Comparison of ENCODE assay signal across 9 mouse cellular contexts in the genomic region with DNA sequence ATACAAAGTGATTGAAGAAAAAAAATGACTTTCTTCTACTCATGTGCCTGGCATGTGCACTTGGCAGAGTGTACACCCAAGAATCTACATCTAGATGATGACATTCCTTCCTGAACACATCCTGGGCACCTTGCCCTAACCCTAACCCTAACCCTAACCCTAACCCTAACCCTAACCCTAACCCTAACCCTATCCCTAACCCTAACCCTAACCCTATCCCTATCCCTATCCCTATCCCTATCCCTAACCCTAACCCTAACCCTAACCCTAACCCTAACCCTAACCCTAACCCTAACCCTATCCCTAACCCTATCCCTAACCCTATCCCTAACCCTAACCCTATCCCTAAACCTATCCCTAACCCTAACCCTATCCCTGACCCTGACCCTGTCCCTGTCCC. TPM values are rescaled to one million over a fixed set of nuclear protein-coding genes. Genes with fewer than 3 reads are reported as not detected.
DNase-seq lines count a peak whose midpoint lies in the region; ATAC-seq and TF ChIP-seq lines count a peak whose summit lies in the region.
"Not testable (repeated sequence)": the region's sequence is repeated elsewhere in the genome, so short reads cannot be mapped to it uniquely, and the experiment has no call there.
"Had no signal": no experiment of that assay in that cellular context is flagged by ENCODE, and none has a peak within 500 bp of the region (broad histone marks: within the 10 kb centered on the region; RNA-seq: fewer than 3 reads in every experiment).

No protein-coding gene starts in this region.

- in situ Hi-C loops in Patski (cut with MboI; ENCODE audit: low pct_unique_long_range_greater_than_20kb), result not testable (repeated sequence)

- peak; percentile 99 for ATAC-seq in Patski
- not testable (repeated sequence) for ATAC-seq in embryonic facial prominence, embryonic 14.5 days (ENCODE audit: low read depth); hindbrain, embryonic 14.5 days (ENCODE audit: low FRiP score); limb, embryonic 11.5 days (ENCODE audit: insufficient number of reproducible peaks, low FRiP score, low TSS enrichment, low read depth); liver, postnatal 0 days

- DNase-seq in ES-CJ7 (ENCODE audit: low read depth, low spot score), result peak; percentile 97
- not testable (repeated sequence) for DNase-seq in Patski (ENCODE audit: low read depth, low spot score)
- peak; percentile 41 for DNase-seq in embryonic facial prominence, embryonic 14.5 days (ENCODE audit: low spot score)
- DNase-seq in hindbrain, embryonic 14.5 days (ENCODE audit: low spot score), result peak; percentile 59
- DNase-seq in limb, embryonic 11.5 days (ENCODE audit: low spot score), result peak; percentile 84
- peak; percentile 34 for DNase-seq in liver, postnatal 0 days
- peak; percentile 4 for DNase-seq in naive thymus-derived CD4-positive, alpha-beta T cell, adult 2 months (ENCODE audit: low read depth)
- peak; percentile 55 for DNase-seq in yolk sac, embryonic 10.5 days (ENCODE audit: low spot score)

- POLR2A ChIA-PET in Patski (lab: Charles Lee), result not testable (repeated sequence)

- H3K27ac ChIP-seq in embryonic facial prominence, embryonic 14.5 days (replicated peaks; ENCODE audit: low read depth, low read length); limb, embryonic 11.5 days (replicated peaks; ENCODE audit: low read depth, low read length); liver, postnatal 0 days (ENCODE audit: low read depth): not testable (repeated sequence)
- 0 out of 2 replicates have a peak overlapping the region, but pooled peaks have one; percentile 61 for H3K27ac ChIP-seq in hindbrain, embryonic 14.5 days

- not testable (repeated sequence) for H3K4me3 ChIP-seq in embryonic facial prominence, embryonic 14.5 days (ENCODE audit: low read depth, low read length); hindbrain, embryonic 14.5 days (replicated peaks; ENCODE audit: low read length); limb, embryonic 11.5 days (ENCODE audit: low read depth, low read length); liver, postnatal 0 days (ENCODE audit: low read depth, low read length)

- CTCF ChIA-PET in Patski (lab: Charles Lee), result interaction anchor here (1.3 to 1.6 kb wide), 2 partner anchors 10 to 32 kb away, joined by 4 to 5 read pairs; no protein-coding TSS in a partner anchor

- H3K9ac ChIP-seq in embryonic facial prominence, embryonic 14.5 days (ENCODE audit: low read depth, low read length); limb, embryonic 11.5 days (ENCODE audit: low read length): not testable (repeated sequence)
- H3K9ac ChIP-seq in hindbrain, embryonic 14.5 days, result peak overlapping the region; percentile 46; the same call in 1 of the 2 replicates
- H3K9ac ChIP-seq in liver, postnatal 0 days (replicated peaks), result peak overlapping the region; percentile 61; the same call in 1 of the 2 replicates

- not testable (repeated sequence) for TF ChIP-seq CTCF in Patski (IDR thresholded peaks at IDR 0.05); liver, postnatal 0 days (IDR thresholded peaks at IDR 0.05; ENCODE audit: low read depth)

- not testable (repeated sequence) for H3K4me2 ChIP-seq in embryonic facial prominence, embryonic 14.5 days (ENCODE audit: low read depth, low read length); hindbrain, embryonic 14.5 days (replicated peaks); limb, embryonic 11.5 days (ENCODE audit: low read depth, severe bottlenecking); liver, postnatal 0 days (ENCODE audit: low read depth, low read length)

- not testable (repeated sequence) for TF ChIP-seq EP300 in liver, postnatal 0 days (IDR thresholded peaks at IDR 0.05; ENCODE audit: low read depth)

- not testable (repeated sequence) for H3K9me3 ChIP-seq in embryonic facial prominence, embryonic 14.5 days (ENCODE audit: control insufficient read depth, low read length); hindbrain, embryonic 14.5 days (ENCODE audit: control insufficient read depth, low read length); limb, embryonic 11.5 days (ENCODE audit: control insufficient read depth, low read length); liver, postnatal 0 days (ENCODE audit: low read length)

- H3K27me3 ChIP-seq in Patski; embryonic facial prominence, embryonic 14.5 days (replicated peaks; ENCODE audit: control insufficient read depth, insufficient read depth, low read length); hindbrain, embryonic 14.5 days (ENCODE audit: control insufficient read depth, insufficient read depth, low read length); limb, embryonic 11.5 days (ENCODE audit: control insufficient read depth, insufficient read depth, low read length); liver, postnatal 0 days (ENCODE audit: insufficient read depth, low read length): not testable (repeated sequence)

- not testable (repeated sequence) for H3K36me3 ChIP-seq in embryonic facial prominence, embryonic 14.5 days (ENCODE audit: control insufficient read depth, insufficient read depth, low read length); limb, embryonic 11.5 days (ENCODE audit: control insufficient read depth, insufficient read depth, low read length); liver, postnatal 0 days (replicated peaks; ENCODE audit: insufficient read depth, low read length)
- peaks cover 15% of the 10 kb centered on the region for H3K36me3 ChIP-seq in hindbrain, embryonic 14.5 days (replicated peaks; ENCODE audit: control insufficient read depth, insufficient read depth)

- H3K4me1 ChIP-seq in embryonic facial prominence, embryonic 14.5 days (ENCODE audit: control insufficient read depth, insufficient read depth, low read length); hindbrain, embryonic 14.5 days (replicated peaks; ENCODE audit: control insufficient read depth, insufficient read depth, low read length); limb, embryonic 11.5 days (ENCODE audit: control insufficient read depth, insufficient read depth, low read length); liver, postnatal 0 days (ENCODE audit: insufficient read depth): not testable (repeated sequence)

RNA-seq across cellular contexts. Expression of a gene that starts 44.2 kb away (rescaled TPM):
- 1.4 TPM for polyA plus RNA-seq in Patski (2021)
- 2.0 and 3.0 TPM in 2 replicates for polyA plus RNA-seq in embryonic facial prominence, embryonic 14.5 days (2014; fragmentation: Nextera tagmentation; extraction: Ambion mirVana)
- 10.5 and 15.4 TPM in 2 replicates for polyA plus RNA-seq in hindbrain, embryonic 14.5 days (2014; fragmentation: Nextera tagmentation; extraction: Ambion mirVana)
- 4.9 and 5.2 TPM in 2 replicates for polyA plus RNA-seq in limb, embryonic 11.5 days (2014; fragmentation: Nextera tagmentation; extraction: Ambion mirVana)
- 0.34 and 0.72 TPM in 2 replicates for polyA plus RNA-seq in liver, postnatal 0 days (2015; fragmentation: Nextera tagmentation; extraction: Ambion mirVana)
- polyA plus RNA-seq: inflammation-experienced regulatory T-cells, adult 6 months had no signal
